Mouse (Mus musculus): ENCODE data around the gene T. TPM values are rescaled to one million over a fixed set of nuclear protein-coding genes. Genes with fewer than 3 reads are reported as not detected.
"Not testable (repeated sequence)": the region's sequence is repeated elsewhere in the genome, so short reads cannot be mapped to it uniquely, and the experiment has no call there.

The T gene
- polyA plus RNA-seq (2015; fragmentation: Nextera tagmentation; extraction: Ambion mirVana) = 0.25 and 0.35 TPM in 2 replicates

DNA sequence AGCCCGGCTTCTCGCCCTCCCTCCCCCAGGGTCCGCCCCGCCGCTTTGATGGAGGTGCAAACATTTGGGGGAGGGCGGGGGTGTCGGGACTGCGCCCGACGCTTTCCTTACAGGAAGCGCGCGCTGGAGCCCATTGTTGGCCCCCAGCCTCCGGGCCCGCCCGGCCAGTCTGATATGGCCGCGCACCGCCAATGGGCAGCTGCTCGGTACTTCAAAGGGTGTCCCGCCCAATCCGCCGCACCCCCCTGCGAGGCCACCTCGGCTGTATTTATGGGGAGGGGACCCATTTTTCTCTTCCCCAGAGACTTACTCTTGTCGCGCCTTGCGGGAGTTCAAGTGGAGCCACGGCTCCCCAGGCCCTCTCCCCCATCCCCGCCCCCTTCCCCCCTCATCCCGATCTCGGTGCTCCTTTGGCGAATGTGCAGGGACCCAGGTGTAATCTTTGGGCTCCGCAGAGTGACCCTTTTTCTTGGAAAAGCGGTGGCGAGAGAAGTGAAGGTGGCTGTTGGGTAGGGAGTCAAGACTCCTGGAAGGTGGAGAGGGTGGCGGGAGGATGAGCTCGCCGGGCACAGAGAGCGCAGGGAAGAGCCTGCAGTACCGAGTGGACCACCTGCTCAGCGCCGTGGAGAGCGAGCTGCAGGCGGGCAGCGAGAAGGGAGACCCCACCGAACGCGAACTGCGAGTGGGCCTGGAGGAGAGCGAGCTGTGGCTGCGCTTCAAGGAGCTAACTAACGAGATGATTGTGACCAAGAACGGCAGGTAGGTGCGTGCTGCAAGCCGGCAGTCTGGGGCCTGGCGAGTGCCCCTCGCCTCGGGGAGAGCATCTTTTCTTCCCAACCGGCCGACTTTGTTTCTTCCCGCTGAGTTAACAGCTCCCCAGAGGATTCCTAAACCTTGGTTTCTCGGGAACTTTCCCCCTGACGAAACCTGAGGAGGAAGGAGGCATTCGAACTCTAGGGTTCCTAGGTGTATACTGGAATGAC lies at the start of gene T:
TSS of gene T (plus strand) at position 446 of the 983 bp plus-strand sequence.
- Histone ChIP-seq H3K4me3 (ENCODE audit: low read length) (peak within 1 kb of the TSS; percentile 28), H3K36me3 (ENCODE audit: control insufficient read depth, insufficient read depth, low read length) (no peaks in the 10 kb centered on the region), H3K27me3 (replicated peaks; ENCODE audit: control insufficient read depth, insufficient read depth, low read length) (peaks cover 86% of the 10 kb centered on the region), H3K4me2 (ENCODE audit: low read length) (peak within 1 kb of the TSS; percentile 50), H3K4me1 (ENCODE audit: control insufficient read depth, insufficient read depth, low read depth, low read length) (peaks cover 19% of the 10 kb centered on the region), H3K9me3 (ENCODE audit: control insufficient read depth, low read length) (no peaks in the 10 kb centered on the region), H3K27ac (ENCODE audit: low read depth, low read length) (no peak within 1 kb of the TSS), H3K9ac (ENCODE audit: low read depth, low read length) (no peak within 1 kb of the TSS; the same call in 1 of the 2 replicates)
- under 1% methylated on average over 62 of the region's 65 CpGs for WGBS
- no peak for ATAC-seq

- 93% methylated on average over 2 of the region's 2 CpGs for WGBS
- peaks cover 6% of the 10 kb centered on the region for H3K4me1 ChIP-seq (ENCODE audit: control insufficient read depth, insufficient read depth, low read depth, low read length)
- H3K9me3 ChIP-seq (ENCODE audit: control insufficient read depth, low read length) = no peaks in the 10 kb centered on the region
- H3K9ac ChIP-seq (ENCODE audit: low read depth, low read length) = no peak overlapping the region
- no peaks in the 10 kb centered on the region for H3K36me3 ChIP-seq (ENCODE audit: control insufficient read depth, insufficient read depth, low read length)
- peaks cover 14% of the 10 kb centered on the region for H3K27me3 ChIP-seq (replicated peaks; ENCODE audit: control insufficient read depth, insufficient read depth, low read length)
- H3K27ac ChIP-seq (ENCODE audit: low read depth, low read length) = no peak overlapping the region
- H3K4me3 ChIP-seq (ENCODE audit: low read length) = no peak overlapping the region
- no peak overlapping the region for H3K4me2 ChIP-seq (ENCODE audit: low read length)
- no peak for ATAC-seq
These were observed 48.8 kb upstream of the T start for GRCm38 (mm10) chr17:8385441-8385840.

DNA sequence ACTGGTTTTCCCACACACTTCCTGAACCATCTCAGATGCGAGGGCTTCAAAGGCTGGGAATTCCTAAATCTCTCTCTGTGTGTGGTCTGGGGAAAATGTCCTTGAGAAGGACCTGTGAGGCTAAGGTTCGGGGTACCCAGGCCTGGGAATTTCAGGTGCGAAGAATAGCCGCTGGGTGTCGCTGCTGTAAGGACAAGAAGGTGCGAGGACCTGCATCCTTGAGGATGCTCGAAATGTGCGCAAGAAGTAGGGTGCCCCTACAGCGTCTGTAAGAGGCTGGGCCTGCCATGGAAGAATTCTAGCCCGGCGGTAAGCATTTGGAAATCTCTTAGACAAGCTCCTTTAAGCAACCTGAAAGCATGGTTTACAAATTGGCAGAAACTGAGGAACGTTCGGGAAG lies 45.8 kb upstream of the T start:
- H3K27ac ChIP-seq (ENCODE audit: low read depth, low read length) = no peak overlapping the region
- H3K4me2 ChIP-seq (ENCODE audit: low read length) = peak overlapping the region; percentile 57
- ATAC-seq = peak; percentile 75
- H3K4me3 ChIP-seq (ENCODE audit: low read length) = peak overlapping the region; percentile 34
- no peaks in the 10 kb centered on the region for H3K36me3 ChIP-seq (ENCODE audit: control insufficient read depth, insufficient read depth, low read length)
- H3K4me1 ChIP-seq (ENCODE audit: control insufficient read depth, insufficient read depth, low read depth, low read length) = peaks cover 6% of the 10 kb centered on the region
- H3K9me3 ChIP-seq (ENCODE audit: control insufficient read depth, low read length) = no peaks in the 10 kb centered on the region
- 3% methylated on average over 13 of the region's 13 CpGs for WGBS
- H3K27me3 ChIP-seq (replicated peaks; ENCODE audit: control insufficient read depth, insufficient read depth, low read length) = peaks cover 17% of the 10 kb centered on the region
- peak overlapping the region; percentile 47; the same call in 1 of the 2 replicates for H3K9ac ChIP-seq (ENCODE audit: low read depth, low read length)

- Histone ChIP-seq H3K9me3 (ENCODE audit: control insufficient read depth, low read length) (no peaks in the 10 kb centered on the region), H3K4me3 (ENCODE audit: low read length) (peak overlapping the region; percentile 34), H3K27ac (ENCODE audit: low read depth, low read length) (no peak overlapping the region), H3K4me2 (ENCODE audit: low read length) (peak overlapping the region; percentile 57), H3K27me3 (replicated peaks; ENCODE audit: control insufficient read depth, insufficient read depth, low read length) (peaks cover 17% of the 10 kb centered on the region), H3K36me3 (ENCODE audit: control insufficient read depth, insufficient read depth, low read length) (no peaks in the 10 kb centered on the region), H3K4me1 (ENCODE audit: control insufficient read depth, insufficient read depth, low read depth, low read length) (peaks cover 6% of the 10 kb centered on the region), H3K9ac (ENCODE audit: low read depth, low read length) (peak overlapping the region; percentile 47)
- peak; percentile 56 for ATAC-seq
- WGBS = 1% methylated on average over 28 of the region's 28 CpGs
These were observed 45.0 kb upstream of the T start for GRCm38 (mm10) chr17:8388990-8389789.

GRCm38 (mm10) chr17:8389790-8390095 lies 44.5 kb upstream of the T start:
- peak; percentile 46 for ATAC-seq
- no peak overlapping the region for H3K27ac ChIP-seq (ENCODE audit: low read depth, low read length)
- peak overlapping the region; percentile 57 for H3K4me2 ChIP-seq (ENCODE audit: low read length)
- no peaks in the 10 kb centered on the region for H3K9me3 ChIP-seq (ENCODE audit: control insufficient read depth, low read length)
- WGBS = 2% methylated on average over 10 of the region's 10 CpGs
- H3K27me3 ChIP-seq (replicated peaks; ENCODE audit: control insufficient read depth, insufficient read depth, low read length) = peaks cover 17% of the 10 kb centered on the region
- H3K4me1 ChIP-seq (ENCODE audit: control insufficient read depth, insufficient read depth, low read depth, low read length) = peaks cover 6% of the 10 kb centered on the region
- H3K9ac ChIP-seq (ENCODE audit: low read depth, low read length) = no peak overlapping the region; the same call in 1 of the 2 replicates
- H3K4me3 ChIP-seq (ENCODE audit: low read length) = peak overlapping the region; percentile 34
- H3K36me3 ChIP-seq (ENCODE audit: control insufficient read depth, insufficient read depth, low read length) = no peaks in the 10 kb centered on the region

GRCm38 (mm10) chr17:8390487-8390886 lies 43.7 kb upstream of the T start:
- 64% methylated on average over 4 of the region's 4 CpGs for WGBS
- no peak for ATAC-seq
- Histone ChIP-seq H3K4me2 (ENCODE audit: low read length) (no peak overlapping the region), H3K27ac (ENCODE audit: low read depth, low read length) (no peak overlapping the region), H3K36me3 (ENCODE audit: control insufficient read depth, insufficient read depth, low read length) (no peaks in the 10 kb centered on the region), H3K4me3 (ENCODE audit: low read length) (no peak overlapping the region), H3K27me3 (replicated peaks; ENCODE audit: control insufficient read depth, insufficient read depth, low read length) (peaks cover 17% of the 10 kb centered on the region), H3K4me1 (ENCODE audit: control insufficient read depth, insufficient read depth, low read depth, low read length) (peaks cover 6% of the 10 kb centered on the region), H3K9ac (ENCODE audit: low read depth, low read length) (no peak overlapping the region), H3K9me3 (ENCODE audit: control insufficient read depth, low read length) (no peaks in the 10 kb centered on the region)

DNA sequence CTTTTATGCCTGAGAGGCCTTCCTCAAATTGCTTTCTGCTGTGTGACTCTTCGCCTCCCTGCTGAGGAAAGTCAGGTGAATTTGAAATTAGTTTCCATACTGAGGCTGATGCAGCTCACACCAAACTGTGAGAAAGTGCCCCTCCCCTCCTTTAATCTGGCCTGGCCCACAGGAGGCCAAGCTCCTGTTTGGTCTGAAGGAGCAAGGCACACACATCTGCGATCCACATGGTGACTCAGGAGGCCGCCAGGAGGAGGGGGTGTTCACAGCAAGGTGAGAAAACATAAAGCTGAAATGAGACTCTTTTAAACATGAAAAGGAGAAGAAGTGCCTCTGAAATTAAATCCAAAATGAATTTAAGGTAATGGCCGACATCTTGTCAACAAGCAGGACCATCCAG lies 37.9 kb upstream of the T start:
- Histone ChIP-seq H3K9ac (ENCODE audit: low read depth, low read length) (no peak overlapping the region), H3K9me3 (ENCODE audit: control insufficient read depth, low read length) (no peaks in the 10 kb centered on the region), H3K4me2 (ENCODE audit: low read length) (no peak overlapping the region), H3K27me3 (replicated peaks; ENCODE audit: control insufficient read depth, insufficient read depth, low read length) (no peaks in the 10 kb centered on the region), H3K4me3 (ENCODE audit: low read length) (no peak overlapping the region), H3K36me3 (ENCODE audit: control insufficient read depth, insufficient read depth, low read length) (no peaks in the 10 kb centered on the region), H3K27ac (ENCODE audit: low read depth, low read length) (no peak overlapping the region), H3K4me1 (ENCODE audit: control insufficient read depth, insufficient read depth, low read depth, low read length) (no peaks in the 10 kb centered on the region)
- ATAC-seq = no peak
- 65% methylated on average over 4 of the region's 4 CpGs for WGBS

- no peak for ATAC-seq
- H3K4me2 ChIP-seq (ENCODE audit: low read length) = no peak overlapping the region
These were observed 36.3 kb upstream of the T start for GRCm38 (mm10) chr17:8397946-8398345.

DNA sequence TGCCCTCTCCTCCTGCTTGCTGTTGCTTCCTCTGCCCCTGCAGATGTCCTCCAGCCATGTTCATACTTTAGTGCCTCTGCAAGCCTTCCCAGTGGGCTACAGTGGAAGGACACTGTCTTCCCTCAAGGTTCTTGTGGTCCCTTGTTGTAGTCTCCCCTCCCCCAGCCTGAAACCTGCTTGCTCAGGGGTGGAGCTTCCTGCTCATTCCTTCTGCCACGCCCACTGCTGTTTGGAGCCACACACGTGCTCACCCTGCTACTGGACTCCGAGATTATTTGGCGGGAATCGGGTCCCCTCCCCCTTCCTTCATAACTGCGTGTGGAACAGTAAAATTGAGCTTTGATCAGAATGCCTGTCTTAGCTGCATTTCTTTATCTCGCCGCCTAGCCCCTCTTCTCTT lies 30.3 kb upstream of the T start:
- not testable (repeated sequence) for ATAC-seq; H3K9me3 ChIP-seq (ENCODE audit: control insufficient read depth, low read length)
- WGBS = 40% methylated on average over 6 of the region's 8 CpGs

More at GRCm38 (mm10) chr17:8397946-8398345, 36.3 kb upstream of the T start:
- Histone ChIP-seq H3K27ac (ENCODE audit: low read depth, low read length) (no peak overlapping the region), H3K36me3 (ENCODE audit: control insufficient read depth, insufficient read depth, low read length) (no peaks in the 10 kb centered on the region), H3K4me3 (ENCODE audit: low read length) (no peak overlapping the region), H3K9ac (ENCODE audit: low read depth, low read length) (no peak overlapping the region), H3K27me3 (replicated peaks; ENCODE audit: control insufficient read depth, insufficient read depth, low read length) (no peaks in the 10 kb centered on the region), H3K9me3 (ENCODE audit: control insufficient read depth, low read length) (no peaks in the 10 kb centered on the region), H3K4me1 (ENCODE audit: control insufficient read depth, insufficient read depth, low read depth, low read length) (no peaks in the 10 kb centered on the region)
- WGBS = 64% methylated on average over 2 of the region's 2 CpGs

More for the DNA sequence above, 30.3 kb upstream of the T start:
- H3K27me3 ChIP-seq (replicated peaks; ENCODE audit: control insufficient read depth, insufficient read depth, low read length); H3K4me2 ChIP-seq (ENCODE audit: low read length); H3K4me1 ChIP-seq (ENCODE audit: control insufficient read depth, insufficient read depth, low read depth, low read length); H3K27ac ChIP-seq (ENCODE audit: low read depth, low read length); H3K4me3 ChIP-seq (ENCODE audit: low read length); H3K9ac ChIP-seq (ENCODE audit: low read depth, low read length); H3K36me3 ChIP-seq (ENCODE audit: control insufficient read depth, insufficient read depth, low read length): not testable (repeated sequence)

All from hindbrain, embryonic 16.5 days (tissue).